Mouse (Mus musculus) neural tube, embryonic 15.5 days (tissue): ENCODE results near the gene Klhl3. TPM values are rescaled to one million over a fixed set of nuclear protein-coding genes. Genes with fewer than 3 reads are reported as not detected.

ENCODE experiments used
- ATAC-seq: fragments of 200-750 bp; cut with Nextera tagmentation; 2 replicates; pipeline ENCODE4 v1.8.0; 2017; ENCODE audit warnings: mild to moderate bottlenecking, moderate TSS enrichment, moderate library complexity; ENCODE audit not compliant: low FRiP score
- H3K27ac ChIP-seq: fragments of 300-500 bp; sonication (generic); replicated peaks from 2 replicates; pipeline ENCODE4 v1.5.1; 2015; ENCODE audit warnings: mild to moderate bottlenecking, inconsistent platforms
- H3K27me3 ChIP-seq: fragments of 300-500 bp; sonication (generic); replicated peaks from 2 replicates; pipeline ENCODE4 v1.6.1; 2015; ENCODE audit warnings: inconsistent platforms
- H3K36me3 ChIP-seq: fragments of 300-500 bp; sonication (generic); 2 replicates; pipeline ENCODE4 v1.6.1; 2015; ENCODE audit warnings: inconsistent platforms
- H3K4me1 ChIP-seq: fragments of 300-500 bp; sonication (generic); 2 replicates; pipeline ENCODE4 v1.6.1; 2015; ENCODE audit warnings: inconsistent platforms
- H3K4me2 ChIP-seq: fragments of 300-500 bp; sonication (generic); 2 replicates; pipeline ENCODE4 v1.6.1; 2015; ENCODE audit warnings: inconsistent platforms, mild to moderate bottlenecking, moderate library complexity
- H3K4me3 ChIP-seq: fragments of 300-500 bp; sonication (generic); replicated peaks from 2 replicates; pipeline ENCODE4 v1.5.1; 2015; ENCODE audit warnings: mild to moderate bottlenecking, inconsistent platforms
- H3K9ac ChIP-seq: fragments of 300-500 bp; sonication (generic); replicated peaks from 2 replicates; pipeline ENCODE4 v1.6.1; 2015; ENCODE audit warnings: mild to moderate bottlenecking, inconsistent platforms
- H3K9me3 ChIP-seq: fragments of 300-500 bp; sonication (generic); replicated peaks from 2 replicates; pipeline ENCODE4 v1.6.1; 2016; ENCODE audit warnings: inconsistent platforms
- WGBS: fragments of 180-500 bp; shearing (Covaris S2); methylation state at CpG from one replicate; pipeline ENCODE4 v1.1.7; 2015; ENCODE audit warnings: mixed read lengths; 5-methylcytosine and 5-hydroxymethylcytosine counted together
- polyA plus RNA-seq: library from polyadenylated mRNA; unstranded; fragments of >200 nt; fragmentation: Nextera tagmentation; extraction: Ambion mirVana; gene quantifications from 2 replicates; pipeline ENCODE4 v1.2.1, GENCODE M21; 2015

Gene Klhl3
- polyA plus RNA-seq, 1 experiment from 2014 or later = 16.5 TPM

DNA sequence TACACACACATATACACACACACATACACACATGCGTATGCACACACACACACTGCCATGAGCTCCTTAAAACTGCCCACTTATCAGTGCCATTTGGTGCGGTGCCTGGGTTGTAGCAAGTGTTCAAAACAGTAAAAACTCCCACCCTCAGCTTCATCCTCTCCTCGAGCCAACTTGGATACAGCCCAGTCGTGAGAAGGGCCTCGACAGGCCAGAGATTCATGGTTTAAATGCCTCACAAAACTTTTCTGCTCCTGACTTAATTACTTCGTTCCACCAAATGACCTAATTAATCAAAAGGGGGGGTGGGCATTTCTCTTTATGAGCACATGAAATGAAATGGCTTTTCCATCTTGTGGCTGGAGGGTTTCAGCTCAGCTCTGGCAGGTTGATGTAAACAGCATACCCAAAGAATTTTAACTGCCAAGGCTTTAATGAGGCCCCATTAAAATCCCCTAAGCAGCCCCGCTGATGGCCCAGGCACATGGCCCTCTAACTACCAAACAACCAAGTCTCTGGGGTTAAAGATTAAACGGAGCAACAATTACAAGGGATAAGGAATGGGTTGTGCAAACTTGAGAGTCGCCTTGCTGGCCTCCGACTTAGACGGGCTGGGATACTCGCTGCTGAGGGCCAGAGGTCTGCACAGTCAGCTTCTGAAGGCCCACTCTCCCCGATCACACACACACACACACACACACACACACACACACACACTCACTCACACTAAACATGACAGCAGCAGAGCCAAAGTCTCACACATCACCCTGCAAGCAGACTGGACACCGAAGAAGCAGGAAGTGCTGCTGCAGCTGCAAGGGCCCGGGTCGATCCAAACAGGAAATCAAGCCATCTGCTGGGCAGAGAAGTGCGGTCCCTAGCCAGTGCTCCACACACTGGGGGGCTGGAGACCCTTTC, 55.2 kb downstream of the Klhl3 start:
- H3K27ac ChIP-seq = peak overlapping the region; percentile 30
- H3K9me3 ChIP-seq = no peaks in the 10 kb centered on the region
- peak; percentile 78 for ATAC-seq
- no peak overlapping the region for H3K4me2 ChIP-seq
- H3K4me3 ChIP-seq = no peak overlapping the region
- H3K9ac ChIP-seq = no peak overlapping the region
- no peaks in the 10 kb centered on the region for H3K27me3 ChIP-seq
- WGBS = 11% methylated on average over 17 of the region's 17 CpGs
- H3K36me3 ChIP-seq = peaks cover 19% of the 10 kb centered on the region
- peaks cover 16% of the 10 kb centered on the region for H3K4me1 ChIP-seq

- no peaks in the 10 kb centered on the region for H3K9me3 ChIP-seq
- no peak overlapping the region for H3K4me2 ChIP-seq
- H3K4me1 ChIP-seq = peaks cover 16% of the 10 kb centered on the region
- H3K27me3 ChIP-seq = no peaks in the 10 kb centered on the region
- peaks cover 3% of the 10 kb centered on the region for H3K36me3 ChIP-seq
- ATAC-seq = no peak
- H3K9ac ChIP-seq = no peak overlapping the region
- 88% methylated on average over 4 of the region's 4 CpGs for WGBS
- H3K4me3 ChIP-seq = no peak overlapping the region
- no peak overlapping the region for H3K27ac ChIP-seq
Measured at GRCm38 (mm10) chr13:58056618-58057017, 56.8 kb downstream of the Klhl3 start.

GRCm38 (mm10) chr13:58053628-58054027, 59.8 kb downstream of the Klhl3 start:
- no peak overlapping the region; the same call in 1 of the 2 replicates for H3K27ac ChIP-seq
- H3K9ac ChIP-seq = no peak overlapping the region
- H3K4me3 ChIP-seq = no peak overlapping the region
- no peaks in the 10 kb centered on the region for H3K27me3 ChIP-seq
- no peaks in the 10 kb centered on the region for H3K9me3 ChIP-seq
- no peaks in the 10 kb centered on the region for H3K36me3 ChIP-seq
- WGBS = 49% methylated on average over 4 of the region's 4 CpGs
- ATAC-seq = no peak
- H3K4me2 ChIP-seq = no peak overlapping the region
- H3K4me1 ChIP-seq = peaks cover 13% of the 10 kb centered on the region

DNA sequence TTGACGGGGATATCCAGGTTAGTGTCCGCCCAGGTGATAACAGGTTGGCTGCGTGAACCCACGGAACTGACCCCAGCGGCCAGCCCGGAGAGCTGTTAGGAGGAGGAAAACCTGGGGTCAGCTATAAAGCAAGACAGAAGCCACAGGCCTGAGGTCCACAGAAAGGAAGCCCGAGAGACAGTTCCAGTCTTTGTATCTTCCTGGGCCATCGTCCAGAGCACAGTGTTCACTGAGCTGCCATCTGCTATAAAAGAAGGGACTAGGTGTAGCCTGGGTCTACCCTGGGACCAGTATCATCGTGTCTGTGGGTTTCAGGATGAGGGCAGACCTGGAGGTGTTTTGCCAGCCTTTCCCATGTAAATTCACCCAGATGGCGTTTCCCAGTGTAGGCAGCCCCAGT, 61.7 kb downstream of the Klhl3 start:
- Histone ChIP-seq H3K27ac (no peak overlapping the region), H3K9ac (no peak overlapping the region), H3K9me3 (no peaks in the 10 kb centered on the region), H3K4me3 (no peak overlapping the region), H3K4me2 (no peak overlapping the region), H3K4me1 (no peaks in the 10 kb centered on the region), H3K36me3 (no peaks in the 10 kb centered on the region), H3K27me3 (no peaks in the 10 kb centered on the region)
- WGBS = 84% methylated on average over 10 of the region's 10 CpGs
- ATAC-seq = no peak

GRCm38 (mm10) chr13:58051251-58051650, 62.1 kb downstream of the Klhl3 start:
- no peaks in the 10 kb centered on the region for H3K27me3 ChIP-seq
- 57% methylated on average over 7 of the region's 7 CpGs for WGBS

DNA sequence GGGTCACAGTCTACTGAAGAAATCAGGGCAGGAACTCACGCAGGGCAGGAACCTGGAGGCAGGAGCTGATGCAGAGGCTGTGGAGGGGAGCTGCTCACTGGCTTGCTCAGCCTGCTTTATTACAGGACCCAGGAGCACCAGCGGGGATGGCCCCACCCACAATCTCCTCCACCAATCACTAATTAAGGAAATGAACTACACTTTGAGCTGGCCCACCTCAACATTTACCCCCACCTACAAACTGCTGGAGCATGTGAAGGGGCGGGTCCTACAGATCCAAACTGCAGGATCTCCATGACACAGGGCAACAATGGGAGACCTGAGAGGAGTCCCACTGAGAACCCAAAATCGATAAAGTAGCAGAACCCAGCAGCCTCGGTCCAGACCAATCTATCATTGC, 64.3 kb downstream of the Klhl3 start:
- Histone ChIP-seq H3K4me3 (no peak overlapping the region), H3K4me1 (no peaks in the 10 kb centered on the region), H3K36me3 (0 out of 2 replicates have a peak, but pooled peaks cover 6% of the 10 kb centered on the region), H3K4me2 (no peak overlapping the region), H3K27ac (no peak overlapping the region), H3K9me3 (no peaks in the 10 kb centered on the region), H3K27me3 (no peaks in the 10 kb centered on the region), H3K9ac (no peak overlapping the region)
- ATAC-seq = no peak
- WGBS = 71% methylated on average over 5 of the region's 5 CpGs

More at GRCm38 (mm10) chr13:58051251-58051650, 62.1 kb downstream of the Klhl3 start:
- no peak overlapping the region for H3K4me2 ChIP-seq
- H3K9ac ChIP-seq = no peak overlapping the region
- H3K4me3 ChIP-seq = no peak overlapping the region
- no peaks in the 10 kb centered on the region for H3K36me3 ChIP-seq
- H3K4me1 ChIP-seq = no peaks in the 10 kb centered on the region
- H3K9me3 ChIP-seq = no peaks in the 10 kb centered on the region
- no peak overlapping the region for H3K27ac ChIP-seq
- ATAC-seq = no peak

DNA sequence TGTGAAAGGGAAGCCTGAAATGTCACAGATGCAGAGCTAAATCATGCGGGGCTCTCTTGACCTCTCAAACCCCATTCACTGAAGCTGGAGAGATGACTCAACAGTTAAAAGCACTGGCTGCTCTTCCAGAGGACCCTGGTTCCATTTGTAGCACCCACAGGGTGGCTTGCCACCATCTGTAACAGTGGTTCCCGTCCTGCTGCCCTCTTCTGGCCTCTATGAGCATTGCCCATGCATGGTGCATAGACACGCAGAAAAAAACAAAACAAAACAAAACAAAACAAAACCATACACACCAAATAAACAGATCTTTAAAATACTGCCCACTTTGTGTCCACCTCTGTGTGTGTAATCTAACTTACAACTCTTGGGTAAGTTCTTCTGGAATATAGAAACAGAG, 65.3 kb downstream of the Klhl3 start:
- no peaks in the 10 kb centered on the region for H3K9me3 ChIP-seq
- H3K4me2 ChIP-seq = no peak overlapping the region
- 0 out of 2 replicates have a peak, but pooled peaks cover 7% of the 10 kb centered on the region for H3K36me3 ChIP-seq
- H3K4me1 ChIP-seq = no peaks in the 10 kb centered on the region
- ATAC-seq = no peak
- no peak overlapping the region for H3K27ac ChIP-seq
- no peak overlapping the region for H3K9ac ChIP-seq
- H3K4me3 ChIP-seq = no peak overlapping the region
- no peaks in the 10 kb centered on the region for H3K27me3 ChIP-seq
- 93% methylated on average over 3 of the region's 3 CpGs for WGBS

- H3K4me1 ChIP-seq = no peaks in the 10 kb centered on the region
- H3K9ac ChIP-seq = no peak overlapping the region
- H3K27me3 ChIP-seq = no peaks in the 10 kb centered on the region
- H3K4me3 ChIP-seq = no peak overlapping the region
- no peaks in the 10 kb centered on the region for H3K9me3 ChIP-seq
- no peak for ATAC-seq
- H3K27ac ChIP-seq = no peak overlapping the region
- no peak overlapping the region for H3K4me2 ChIP-seq
- H3K36me3 ChIP-seq = peaks cover 12% of the 10 kb centered on the region
- WGBS = 93% methylated on average over 7 of the region's 7 CpGs
Measured at GRCm38 (mm10) chr13:58046178-58046577, 67.2 kb downstream of the Klhl3 start.

DNA sequence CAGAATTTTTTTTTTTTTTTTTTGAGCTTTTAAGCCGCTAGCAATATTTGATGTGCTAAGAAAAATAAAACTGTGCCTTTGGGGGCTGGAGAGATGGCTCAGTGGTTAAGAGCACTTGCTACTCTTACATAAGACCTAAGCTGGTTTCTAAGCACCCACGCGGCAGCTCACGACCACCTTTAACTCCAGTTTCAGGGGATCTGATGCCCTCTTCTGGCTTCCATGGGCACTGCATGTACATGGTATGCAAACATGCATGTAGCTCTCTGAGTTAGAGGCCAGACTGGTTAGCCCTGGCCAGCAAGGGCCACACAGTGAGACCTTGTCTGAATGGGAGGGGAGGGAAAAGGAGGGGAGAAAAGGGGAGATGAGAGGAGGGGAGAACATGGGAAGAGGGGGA, 68.1 kb downstream of the Klhl3 start:
- no peak overlapping the region for H3K4me3 ChIP-seq
- no peaks in the 10 kb centered on the region for H3K4me1 ChIP-seq
- no peak overlapping the region for H3K27ac ChIP-seq
- H3K9ac ChIP-seq = no peak overlapping the region
- H3K4me2 ChIP-seq = no peak overlapping the region
- no peaks in the 10 kb centered on the region for H3K27me3 ChIP-seq
- WGBS = 61% methylated on average over 4 of the region's 4 CpGs
- H3K9me3 ChIP-seq = no peaks in the 10 kb centered on the region
- peaks cover 20% of the 10 kb centered on the region for H3K36me3 ChIP-seq
- no peak for ATAC-seq

DNA sequence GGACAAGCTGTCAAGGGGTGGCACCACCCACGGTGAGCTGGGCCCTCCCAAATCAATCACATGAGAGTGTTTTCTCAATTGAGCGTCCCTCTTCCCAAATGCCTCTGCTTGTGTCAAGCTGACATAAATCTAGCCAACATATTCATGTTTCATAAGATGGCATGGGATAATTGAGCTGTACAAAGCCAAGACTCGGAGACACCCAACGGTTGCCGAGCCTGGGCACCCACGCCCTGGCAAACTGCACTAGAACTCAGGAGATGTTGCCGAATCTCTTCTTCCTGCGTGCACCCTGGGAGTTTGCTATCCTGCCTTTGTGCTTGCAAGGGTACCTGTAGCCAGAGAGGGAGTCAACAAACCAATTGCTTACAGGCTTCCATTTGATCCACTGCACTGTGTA, 70.1 kb downstream of the Klhl3 start:
- no peaks in the 10 kb centered on the region for H3K9me3 ChIP-seq
- no peak overlapping the region for H3K9ac ChIP-seq
- H3K36me3 ChIP-seq = peaks cover 20% of the 10 kb centered on the region
- ATAC-seq = no peak
- H3K4me1 ChIP-seq = no peaks in the 10 kb centered on the region
- WGBS = 94% methylated on average over 8 of the region's 8 CpGs
- H3K27ac ChIP-seq = no peak overlapping the region
- H3K4me3 ChIP-seq = no peak overlapping the region
- H3K4me2 ChIP-seq = no peak overlapping the region
- no peaks in the 10 kb centered on the region for H3K27me3 ChIP-seq

DNA sequence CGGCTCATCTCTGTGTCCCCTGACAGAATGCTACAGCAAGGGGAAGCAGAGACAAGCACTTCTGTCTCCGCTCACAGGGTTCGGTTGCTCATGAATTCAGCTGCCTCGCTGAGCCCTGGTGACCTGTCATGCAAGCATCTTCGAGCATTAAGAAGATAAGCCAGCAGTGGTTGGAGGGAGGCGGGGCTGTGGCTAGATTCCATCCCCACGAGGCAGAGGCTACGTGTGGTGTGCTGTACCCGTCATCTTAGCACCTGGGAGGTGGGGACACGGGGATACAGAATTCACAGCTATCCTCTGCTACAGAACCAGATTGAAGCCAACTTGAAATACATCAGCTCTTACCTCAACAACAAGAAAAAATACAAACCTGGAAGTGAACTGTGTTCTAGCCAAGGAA, 73.3 kb downstream of the Klhl3 start:
- no peaks in the 10 kb centered on the region for H3K9me3 ChIP-seq
- H3K4me1 ChIP-seq = peaks cover 7% of the 10 kb centered on the region; the same call in 1 of the 2 replicates
- ATAC-seq = no peak
- no peak overlapping the region for H3K4me3 ChIP-seq
- H3K36me3 ChIP-seq = peaks cover 17% of the 10 kb centered on the region
- no peak overlapping the region for H3K27ac ChIP-seq
- no peak overlapping the region for H3K4me2 ChIP-seq
- H3K9ac ChIP-seq = no peak overlapping the region
- no peaks in the 10 kb centered on the region for H3K27me3 ChIP-seq
- 88% methylated on average over 10 of the region's 10 CpGs for WGBS

GRCm38 (mm10) chr13:58037506-58037905, 75.9 kb downstream of the Klhl3 start:
- no peak overlapping the region for H3K27ac ChIP-seq
- H3K9ac ChIP-seq = no peak overlapping the region
- no peak overlapping the region for H3K4me3 ChIP-seq
- H3K27me3 ChIP-seq = no peaks in the 10 kb centered on the region
- peaks cover 14% of the 10 kb centered on the region for H3K36me3 ChIP-seq
- 89% methylated on average over 8 of the region's 8 CpGs for whole genome bisulfite sequencing
- H3K4me2 ChIP-seq = no peak overlapping the region
- ATAC-seq = no peak
- no peaks in the 10 kb centered on the region for H3K9me3 ChIP-seq
- peaks cover 7% of the 10 kb centered on the region; the same call in 1 of the 2 replicates for H3K4me1 ChIP-seq
